Mouse (Mus musculus): ENCODE data around the gene Dab2ip. TPM values are rescaled to one million over a fixed set of nuclear protein-coding genes. Genes with fewer than 3 reads are reported as not detected.
A peak's percentile ranks its signal among the peaks of the same experiment; 100 is the strongest.

Dab2ip gene
- 46.4 TPM for polyA plus RNA-seq (2021)

DNA sequence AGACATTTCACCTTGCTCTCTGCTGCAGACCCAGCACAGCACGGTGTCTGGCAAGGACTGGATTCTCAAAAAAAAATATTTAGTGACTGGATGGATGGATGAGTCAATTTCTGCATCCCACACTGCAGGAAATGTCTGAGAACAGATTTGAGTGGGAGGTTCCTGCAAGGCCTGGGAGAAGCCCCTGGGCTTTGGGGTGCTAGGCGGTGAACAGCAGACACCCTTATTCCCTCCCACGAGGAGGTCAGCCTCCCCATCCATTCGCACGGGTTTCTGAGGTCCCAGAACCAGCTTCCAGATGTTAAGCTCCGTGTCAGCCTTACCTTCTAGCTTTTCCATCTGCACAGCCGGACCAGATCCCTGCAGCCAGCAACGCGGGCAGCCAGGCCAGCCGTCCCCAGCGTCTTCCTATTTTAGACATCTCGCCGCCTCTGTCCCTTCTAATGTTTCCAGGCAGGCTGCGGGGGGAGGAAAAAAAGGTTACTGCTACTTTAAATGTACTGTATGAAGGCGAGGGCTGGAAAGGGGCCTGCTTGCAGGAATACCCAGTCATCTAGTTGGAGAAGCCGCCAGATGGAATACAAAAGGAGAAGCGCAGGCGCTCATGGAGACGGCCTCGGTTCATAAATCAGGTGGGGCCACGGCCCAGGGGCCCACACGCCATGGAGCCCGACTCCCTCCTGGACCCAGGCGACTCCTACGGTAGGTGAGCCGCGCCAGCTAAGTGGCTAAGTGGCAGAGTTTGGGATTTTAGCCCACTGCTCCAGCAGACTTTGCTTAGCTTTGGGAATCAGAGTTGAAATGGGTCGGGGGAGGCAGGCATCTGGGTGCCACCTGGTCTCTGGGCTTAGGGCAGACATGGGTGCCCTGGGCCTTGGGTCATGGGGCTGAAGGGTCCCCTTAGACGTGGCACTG is at the start of gene Dab2ip:
Dab2ip (plus strand) TSS at position 356 of the 915 bp plus-strand sequence.
- in situ Hi-C loops (cut with MboI; ENCODE audit: low pct_unique_long_range_greater_than_20kb) = no loop called here
- no peak for ATAC-seq
- no peak for TF ChIP-seq CTCF (IDR thresholded peaks at IDR 0.05)
- no peak for DNase-seq (ENCODE audit: low read depth, low spot score)
- POLR2A ChIA-PET = interaction anchor here (0.9 to 1.2 kb wide), 2 partner anchors 10 to 51 kb away, joined by 3 to 4 read pairs; no protein-coding TSS in a partner anchor
- CTCF ChIA-PET = interaction anchor here (1.2 kb wide), 1 partner anchor 32 kb away, joined by 3 read pairs; no protein-coding TSS in a partner anchor
- H3K27me3 ChIP-seq = no peaks in the 10 kb centered on the region

DNA sequence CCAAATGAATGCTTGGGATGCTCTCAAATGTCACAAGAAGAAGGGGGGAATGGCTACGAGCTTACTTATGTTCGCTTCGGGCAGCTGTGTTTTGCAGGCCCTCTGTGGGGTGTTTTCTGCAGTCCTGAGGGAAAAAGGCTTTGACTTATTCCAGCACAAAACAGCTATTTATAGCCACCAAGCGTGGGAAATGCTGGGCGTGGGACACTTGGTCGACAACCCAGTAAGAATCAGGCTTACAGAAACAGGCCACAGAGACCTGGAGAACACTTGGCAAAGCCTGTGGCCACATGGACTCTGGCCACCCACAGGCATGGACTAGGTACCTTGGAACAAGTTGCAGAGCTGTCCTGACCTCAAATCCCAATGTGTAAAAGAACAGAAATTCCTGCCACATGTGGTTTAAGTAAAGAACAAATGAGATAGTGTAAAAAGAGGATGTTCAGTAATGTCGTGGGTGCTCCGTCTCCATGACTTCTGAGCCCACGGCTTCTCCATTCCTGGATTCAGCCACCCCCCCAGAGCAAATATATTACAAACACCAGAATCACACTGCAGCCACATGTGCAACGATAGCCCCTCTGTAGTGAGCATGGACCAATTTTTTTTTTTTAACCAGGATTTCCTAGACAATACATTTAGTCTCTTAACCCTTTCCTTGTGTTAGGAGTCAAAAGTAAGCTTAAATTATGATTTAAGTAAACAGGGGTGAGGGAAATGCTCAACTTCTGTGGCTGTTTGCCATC is 49.3 kb upstream of the Dab2ip start:
- POLR2A ChIA-PET = interaction anchor here (0.6 to 0.7 kb wide), 3 partner anchors 12 to 1927 kb away, joined by 3 to 7 read pairs (median 6); no protein-coding TSS in a partner anchor
- DNase-seq (ENCODE audit: low read depth, low spot score) (peak; percentile 73), ATAC-seq (peak; percentile 48)
- CTCF ChIA-PET = interaction anchor here (1.3 to 2.5 kb wide), 3 partner anchors 9 to 28 kb away, joined by 3 to 8 read pairs (median 4); no protein-coding TSS in a partner anchor
- no peaks in the 10 kb centered on the region for H3K27me3 ChIP-seq
- in situ Hi-C loops (cut with MboI; ENCODE audit: low pct_unique_long_range_greater_than_20kb) = no loop called here
- no peak for TF ChIP-seq CTCF (IDR thresholded peaks at IDR 0.05)

DNA sequence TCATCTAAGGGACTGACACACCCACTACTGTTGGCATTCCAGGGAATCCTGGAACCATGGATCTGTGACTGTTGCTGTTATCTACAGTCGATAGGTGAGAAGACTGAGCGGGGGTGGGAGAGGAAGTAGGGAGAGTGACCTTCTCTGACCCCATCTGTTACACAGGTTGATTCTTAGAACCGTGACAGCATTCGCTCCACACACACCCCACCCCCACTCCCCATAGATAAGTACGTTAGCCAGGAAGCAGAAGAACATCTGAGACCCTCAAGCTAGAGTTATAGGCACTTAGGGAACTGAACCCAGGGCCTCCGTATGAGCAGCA is 48.8 kb upstream of the Dab2ip start:
- ChIA-PET POLR2A (interaction anchor here (0.6 to 0.7 kb wide), 3 partner anchors 12 to 1926 kb away, joined by 3 to 7 read pairs (median 6); no protein-coding TSS in a partner anchor), CTCF (interaction anchor here (1.3 to 2.5 kb wide), 2 partner anchors 10 to 29 kb away, joined by 3 to 8 read pairs; no protein-coding TSS in a partner anchor)
- no peak for TF ChIP-seq CTCF (IDR thresholded peaks at IDR 0.05)
- in situ Hi-C loops (cut with MboI; ENCODE audit: low pct_unique_long_range_greater_than_20kb) = no loop called here
- ATAC-seq = peak; percentile 57
- H3K27me3 ChIP-seq = no peaks in the 10 kb centered on the region
- DNase-seq (ENCODE audit: low read depth, low spot score) = no peak

DNA sequence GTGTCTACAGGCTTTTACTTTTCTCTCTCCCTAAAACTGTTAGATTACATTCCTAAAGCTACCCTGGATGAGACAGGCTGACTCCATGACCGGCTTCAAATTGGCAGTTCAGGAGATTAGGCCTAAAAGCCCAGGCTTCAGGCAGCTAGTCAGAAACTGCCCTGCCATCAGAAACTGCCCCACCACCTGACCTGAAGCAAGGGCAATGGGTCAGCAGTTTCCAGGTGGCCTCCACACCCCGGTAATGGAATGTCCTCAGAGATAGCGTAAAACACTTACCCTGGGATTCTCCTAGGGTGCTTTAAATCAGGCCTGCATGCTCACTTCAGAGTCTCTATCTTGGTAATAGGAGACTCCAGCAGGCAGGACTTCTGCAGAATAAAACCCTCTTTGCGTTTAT is 48.2 kb upstream of the Dab2ip start:
- no peak for TF ChIP-seq CTCF (IDR thresholded peaks at IDR 0.05)
- ChIA-PET POLR2A (interaction anchor here (0.7 kb wide), 1 partner anchor 1926 kb away, joined by 7 read pairs; no protein-coding TSS in a partner anchor), CTCF (no interaction called here)
- DNase-seq (ENCODE audit: low read depth, low spot score) (no peak), ATAC-seq (no peak)
- in situ Hi-C loops (cut with MboI; ENCODE audit: low pct_unique_long_range_greater_than_20kb) = loop anchor here (10.0 kb wide), 1 partner anchor 215 kb away; no protein-coding TSS in a partner anchor
- no peaks in the 10 kb centered on the region for H3K27me3 ChIP-seq

DNA sequence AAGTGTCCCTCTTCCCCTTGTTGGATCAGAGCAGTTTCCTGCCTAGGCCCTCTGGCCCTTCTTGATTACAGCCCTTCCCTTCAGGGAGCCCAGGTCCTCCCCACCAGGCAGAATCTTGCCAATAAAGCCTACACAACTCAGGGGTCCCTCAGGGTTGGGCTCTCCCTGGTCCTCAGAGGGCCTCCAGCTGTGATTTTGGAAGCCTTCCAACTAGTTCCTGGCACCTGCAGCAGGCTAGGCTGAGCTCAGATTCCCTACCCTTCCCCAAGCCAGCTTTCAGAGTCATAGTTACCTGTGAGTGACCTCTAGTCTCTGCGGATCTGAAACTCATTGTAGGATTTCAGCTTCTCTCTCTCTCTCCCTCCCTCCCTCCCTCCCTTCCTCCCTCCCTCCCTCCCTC is 47.1 kb upstream of the Dab2ip start:
- ChIA-PET POLR2A (no interaction called here), CTCF (interaction anchor here (1.3 kb wide), 1 partner anchor 53 kb away, joined by 3 read pairs; no protein-coding TSS in a partner anchor)

DNA sequence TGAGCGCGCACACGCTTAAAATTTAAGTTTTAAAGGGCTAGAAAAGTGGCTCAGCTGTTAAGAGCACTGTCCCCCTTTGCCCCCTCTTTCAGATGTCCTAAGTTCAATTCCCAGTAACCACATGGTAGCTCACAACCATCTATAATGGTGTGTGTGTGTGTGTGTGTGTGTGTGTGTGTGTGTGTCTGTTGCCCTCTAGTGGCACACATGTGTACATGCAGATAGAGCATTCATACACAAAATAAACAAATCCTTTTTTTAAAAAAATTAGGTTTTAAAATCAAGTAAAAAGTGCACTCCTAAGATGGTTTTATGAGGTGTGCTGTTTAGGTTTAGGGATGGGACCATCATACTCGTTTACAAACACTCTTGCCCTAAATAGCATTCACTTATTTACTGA is 45.8 kb upstream of the Dab2ip start:
- in situ Hi-C loops (cut with MboI; ENCODE audit: low pct_unique_long_range_greater_than_20kb) = loop anchor here (10.0 kb wide), 1 partner anchor 217 kb away; no protein-coding TSS in a partner anchor
- no peak for ATAC-seq
- CTCF ChIA-PET = interaction anchor here (1.1 to 1.6 kb wide), 3 partner anchors 14 to 115 kb away, joined by 3 read pairs; no protein-coding TSS in a partner anchor
- H3K27me3 ChIP-seq = no peaks in the 10 kb centered on the region
- POLR2A ChIA-PET = no interaction called here
- TF ChIP-seq CTCF (IDR thresholded peaks at IDR 0.05) = no peak
- no peak for DNase-seq (ENCODE audit: low read depth, low spot score)

More for the DNA sequence above, 47.1 kb upstream of the Dab2ip start:
- TF ChIP-seq CTCF (IDR thresholded peaks at IDR 0.05) = no peak
- DNase-seq (ENCODE audit: low read depth, low spot score) (no peak), ATAC-seq (no peak)
- in situ Hi-C loops (cut with MboI; ENCODE audit: low pct_unique_long_range_greater_than_20kb) = loop anchor here (10.0 kb wide), 1 partner anchor 216 kb away; no protein-coding TSS in a partner anchor
- no peaks in the 10 kb centered on the region for H3K27me3 ChIP-seq

DNA sequence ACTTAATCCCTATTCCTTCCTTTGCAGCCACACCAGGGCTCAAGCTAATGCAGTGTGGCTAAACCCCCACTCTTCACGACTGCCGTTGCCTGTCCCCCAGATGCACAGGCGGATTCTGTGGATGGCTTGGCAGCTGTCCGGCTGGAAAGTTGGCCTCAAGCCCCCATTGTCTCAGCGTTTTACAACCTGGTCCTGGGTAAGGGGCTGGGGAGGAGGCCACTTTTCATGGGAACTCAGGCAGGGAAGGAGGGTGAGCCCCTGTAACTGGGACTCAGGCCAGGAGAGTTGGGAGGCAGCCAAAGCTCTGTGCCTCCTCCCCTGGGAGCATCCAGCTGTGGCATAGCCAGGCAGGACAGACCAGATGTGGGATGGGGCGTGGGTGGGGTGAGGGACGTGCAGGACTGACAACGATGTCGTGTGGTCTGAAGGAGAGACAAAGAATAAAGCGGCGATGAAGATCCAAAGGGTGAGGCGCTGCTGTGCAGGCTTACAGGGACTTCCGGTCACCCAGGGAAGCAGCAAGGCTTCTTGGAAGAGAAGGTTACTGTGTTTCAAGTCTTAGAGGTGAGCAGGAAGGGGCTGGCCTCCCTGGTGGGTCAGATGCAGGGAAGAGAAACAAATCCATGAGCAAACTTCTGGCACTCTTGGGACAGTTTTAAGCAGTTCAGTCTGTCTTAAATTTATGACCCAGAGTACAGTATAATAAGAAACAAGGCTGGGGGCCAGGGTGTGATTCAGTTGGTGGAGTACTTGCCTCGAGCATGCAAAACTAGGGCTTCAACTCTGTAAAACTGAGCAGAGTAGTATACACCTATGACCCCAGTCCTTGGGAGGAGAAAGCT is 43.8 kb upstream of the Dab2ip start:
- TF ChIP-seq CTCF (IDR thresholded peaks at IDR 0.05) = no peak
- no peaks in the 10 kb centered on the region for H3K27me3 ChIP-seq
- ATAC-seq (peak; percentile 79), DNase-seq (ENCODE audit: low read depth, low spot score) (peak; percentile 84)
- ChIA-PET POLR2A (no interaction called here), CTCF (interaction anchor here (1.6 kb wide), 1 partner anchor 117 kb away, joined by 3 read pairs; no protein-coding TSS in a partner anchor)
- in situ Hi-C loops (cut with MboI; ENCODE audit: low pct_unique_long_range_greater_than_20kb) = loop anchor here (10.0 kb wide), 1 partner anchor 219 kb away; no protein-coding TSS in a partner anchor

DNA sequence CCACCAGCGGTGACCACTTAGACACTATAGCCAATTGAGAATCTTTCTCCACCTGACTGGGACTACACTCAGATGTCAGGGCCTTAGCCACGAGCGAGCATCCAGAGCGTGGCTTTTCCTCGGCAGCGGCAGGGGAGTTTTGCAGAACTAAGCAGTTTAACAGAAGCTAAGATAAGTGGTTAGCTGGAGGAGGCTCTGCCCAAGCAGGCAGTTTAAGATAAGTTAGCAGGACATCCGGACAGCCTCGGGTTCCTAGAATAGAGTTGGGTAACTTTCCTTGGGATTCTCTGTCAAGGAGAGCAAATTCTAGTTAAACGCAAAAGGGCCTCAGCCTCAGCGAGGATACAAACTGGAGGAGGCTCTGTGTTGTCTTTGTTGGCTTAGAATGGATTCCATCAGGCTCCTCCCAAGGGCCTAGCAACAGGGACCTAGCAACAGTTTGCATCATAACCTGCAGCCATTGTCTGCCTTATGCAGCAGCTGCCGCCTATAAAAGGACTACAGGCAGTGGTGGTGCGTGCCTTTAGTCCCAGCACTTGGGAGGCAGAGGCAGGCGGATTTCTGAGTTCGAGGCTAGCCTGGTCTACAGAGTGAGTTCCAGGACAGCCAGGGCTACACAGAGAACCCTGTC is 31.3 kb upstream of the Dab2ip start:
- ATAC-seq = no peak
- no peak for TF ChIP-seq CTCF (IDR thresholded peaks at IDR 0.05)
- no peak for DNase-seq (ENCODE audit: low read depth, low spot score)
- in situ Hi-C loops (cut with MboI; ENCODE audit: low pct_unique_long_range_greater_than_20kb) = no loop called here
- POLR2A ChIA-PET = no interaction called here
- CTCF ChIA-PET = no interaction called here
- H3K27me3 ChIP-seq = no peaks in the 10 kb centered on the region

DNA sequence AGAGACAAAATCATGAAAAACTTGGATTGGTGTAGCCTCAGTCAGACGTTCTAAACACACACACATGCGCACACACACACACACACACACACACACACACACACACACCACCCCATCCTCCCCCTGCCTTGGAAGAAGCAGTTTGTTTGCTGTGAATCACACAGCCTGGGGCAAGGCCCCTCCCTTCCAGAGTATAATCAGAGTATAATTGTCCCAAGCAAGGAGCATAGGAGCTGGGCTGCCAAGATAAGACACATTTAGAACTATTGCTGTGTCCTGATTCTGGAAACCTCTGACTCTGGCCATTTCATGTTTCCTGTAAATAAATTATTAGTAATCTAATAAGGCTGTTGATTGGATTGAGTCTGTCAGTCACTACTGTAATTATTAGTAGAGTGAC is 29.0 kb upstream of the Dab2ip start:
- in situ Hi-C loops (cut with MboI; ENCODE audit: low pct_unique_long_range_greater_than_20kb) = no loop called here
- POLR2A ChIA-PET = no interaction called here
- CTCF ChIA-PET = interaction anchor here (4.0 kb wide), 1 partner anchor 12 kb away, joined by 12 read pairs; no protein-coding TSS in a partner anchor
- no peak for DNase-seq (ENCODE audit: low read depth, low spot score)
- no peak for ATAC-seq
- H3K27me3 ChIP-seq = no peaks in the 10 kb centered on the region
- TF ChIP-seq CTCF (IDR thresholded peaks at IDR 0.05) = no peak
